Mouse (Mus musculus) B cell, adult 2 months (primary cell): ENCODE measurements around the gene Glod4.

Source experiments
- DNase-seq, 2 experiments: peaks; one replicate each; pipeline ENCODE4 v3.0.0; 2022

Gene Glod4

DNA sequence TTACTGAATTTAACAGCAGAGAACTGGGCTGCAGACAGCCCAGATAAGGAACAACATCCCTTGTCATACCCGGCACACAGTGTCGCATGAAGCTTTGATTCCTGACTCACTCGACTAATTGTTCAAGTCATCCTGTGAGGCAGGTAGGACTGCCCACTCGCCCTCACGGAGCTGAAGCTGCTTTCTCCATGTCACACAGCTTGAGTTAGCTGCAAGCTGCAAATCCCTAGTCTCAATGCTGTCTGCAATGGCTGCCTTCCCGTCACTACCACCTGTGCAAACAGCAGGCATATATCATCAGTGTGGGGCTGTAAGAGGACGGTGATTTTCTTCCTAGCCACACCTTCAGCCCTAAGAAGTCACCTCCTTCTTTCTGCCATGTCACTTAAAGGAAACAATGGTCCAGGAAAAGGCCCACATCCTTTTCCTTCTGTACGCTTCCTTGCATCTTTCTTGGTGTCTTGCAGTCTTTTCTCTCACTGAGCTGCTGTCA lies 46.5 kb downstream of the Glod4 start:
- DNase-seq: no peak

DNA sequence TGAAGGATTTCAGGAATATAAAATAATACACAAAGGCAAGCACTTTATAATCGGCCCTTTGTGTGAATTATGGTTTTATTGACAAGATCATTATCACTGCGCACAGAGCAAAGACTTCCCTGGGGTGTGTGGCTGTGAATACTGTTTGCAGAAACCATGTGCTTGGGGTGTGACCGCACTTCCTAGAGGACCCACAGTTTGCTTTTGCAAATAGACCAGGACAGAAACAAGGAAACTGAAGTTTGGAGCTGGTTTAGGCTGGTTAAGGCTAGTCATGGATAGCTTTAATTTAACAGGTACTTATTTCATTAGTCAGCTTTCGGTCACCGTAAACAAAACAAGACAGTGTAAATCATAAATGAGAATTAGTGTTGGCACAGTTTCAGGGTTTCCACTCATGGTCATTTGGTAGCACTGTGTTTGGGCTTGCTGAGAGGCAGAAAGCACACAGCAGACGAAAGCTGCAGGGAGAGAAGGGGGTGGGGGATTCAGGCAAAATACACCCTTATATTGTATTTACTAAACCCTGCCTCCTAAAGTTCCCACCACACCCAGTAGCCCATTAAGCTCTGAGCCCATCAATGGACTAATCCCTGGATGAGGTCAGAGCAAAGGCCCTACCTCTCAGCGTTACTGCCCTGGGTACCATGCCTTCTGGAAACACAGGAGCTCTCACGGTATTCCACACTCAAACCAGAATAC lies 47.1 kb downstream of the Glod4 start:
- no peak for DNase-seq

DNA sequence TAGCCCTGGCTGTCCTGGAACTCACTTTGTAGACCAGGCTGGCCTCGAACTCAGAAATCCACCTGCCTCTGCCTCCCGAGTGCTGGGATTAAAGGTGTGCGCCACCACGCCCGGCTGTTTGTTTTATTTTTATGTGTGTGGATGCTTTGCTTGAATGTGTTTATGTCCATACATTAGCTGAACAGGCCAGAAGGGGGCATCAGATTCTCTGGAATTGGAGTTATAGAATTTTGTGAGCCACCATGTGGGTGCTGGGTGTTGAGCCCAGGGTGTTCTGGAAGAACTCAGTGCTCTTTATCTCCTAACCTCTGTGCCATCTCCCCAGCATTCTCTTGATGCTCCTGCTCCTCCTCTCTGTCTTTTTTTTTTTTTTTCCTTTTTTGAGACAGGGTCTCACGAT lies 56.6 kb downstream of the Glod4 start:
- DNase-seq: peak; percentile 9 to 12

DNA sequence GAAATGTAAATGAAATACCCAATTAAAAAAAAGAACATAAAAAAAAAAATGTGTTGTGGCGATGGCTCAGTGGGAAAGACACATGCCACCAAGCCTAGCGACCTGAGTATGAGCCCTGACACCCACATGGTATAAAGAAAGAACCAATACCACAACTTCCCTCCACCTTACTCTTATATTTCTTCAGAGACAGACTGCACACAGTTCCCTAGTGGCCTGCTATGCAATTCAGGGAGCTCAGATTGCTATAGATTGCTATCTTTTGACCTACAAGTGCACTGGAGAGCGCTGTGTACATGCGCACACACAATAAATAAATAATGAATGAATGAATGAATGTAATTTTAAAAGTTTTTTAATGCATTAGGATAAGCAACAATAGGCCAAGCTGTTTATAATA lies 59.8 kb downstream of the Glod4 start:
- DNase-seq: no peak

DNA sequence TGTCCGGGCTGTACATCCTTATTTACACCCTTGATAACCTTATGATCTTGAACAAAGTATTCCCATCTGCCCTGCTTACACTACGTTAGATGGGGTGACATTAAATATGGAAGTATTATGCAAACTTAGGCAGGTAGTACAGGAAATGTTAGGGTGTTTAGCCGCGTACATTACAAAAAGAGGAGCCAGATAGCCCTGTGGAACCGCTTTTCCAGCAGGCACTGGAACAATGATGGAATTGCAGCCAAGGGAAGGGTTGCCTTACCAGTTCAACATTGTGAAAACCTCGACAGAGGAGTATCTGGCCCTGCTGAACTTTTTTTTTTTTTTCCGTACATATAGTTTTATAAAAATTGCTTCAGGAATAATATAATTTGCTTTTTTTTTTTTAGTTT lies 63.4 kb downstream of the Glod4 start:
- DNase-seq: no peak

DNA sequence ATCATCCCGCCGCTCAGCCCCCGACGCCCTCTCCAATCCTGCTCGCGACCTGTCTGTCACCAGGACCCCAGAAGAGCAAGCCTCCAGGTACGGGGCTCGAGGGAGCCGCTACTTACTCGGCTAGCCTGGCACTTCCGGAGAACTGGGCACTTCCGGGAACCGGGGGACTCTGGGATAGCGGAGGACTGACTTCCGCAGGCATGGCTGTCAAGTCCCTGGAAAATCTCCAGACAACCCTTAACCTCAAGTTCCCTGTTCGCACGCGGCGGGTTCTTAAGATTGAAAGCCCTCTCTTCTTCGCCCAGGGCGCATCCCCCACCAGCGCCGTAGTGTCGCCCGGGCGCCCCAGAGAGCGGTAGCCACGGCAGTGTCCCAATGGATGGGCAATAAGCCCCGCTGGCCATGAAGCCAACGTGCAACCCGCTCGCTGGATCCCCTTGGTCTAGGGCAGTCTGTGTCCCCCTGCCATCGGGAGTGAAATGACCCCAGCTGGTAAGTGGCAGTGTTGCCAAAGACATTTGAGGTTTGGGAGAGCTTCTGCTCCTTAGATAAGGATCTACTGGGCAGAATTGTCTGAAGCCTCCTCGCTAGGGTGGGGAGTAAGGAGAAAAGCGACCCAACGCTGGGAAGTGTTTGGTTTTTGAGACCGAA lies 63.9 kb downstream of the Glod4 start, which contains the start of the genes Vps53 and Fam57a:
Vps53 (minus strand) TSS at position 153 of the 651 bp plus-strand sequence.
Fam57a (plus strand) TSS at position 177 of the 651 bp plus-strand sequence.
- DNase-seq: peak; percentile 75

DNA sequence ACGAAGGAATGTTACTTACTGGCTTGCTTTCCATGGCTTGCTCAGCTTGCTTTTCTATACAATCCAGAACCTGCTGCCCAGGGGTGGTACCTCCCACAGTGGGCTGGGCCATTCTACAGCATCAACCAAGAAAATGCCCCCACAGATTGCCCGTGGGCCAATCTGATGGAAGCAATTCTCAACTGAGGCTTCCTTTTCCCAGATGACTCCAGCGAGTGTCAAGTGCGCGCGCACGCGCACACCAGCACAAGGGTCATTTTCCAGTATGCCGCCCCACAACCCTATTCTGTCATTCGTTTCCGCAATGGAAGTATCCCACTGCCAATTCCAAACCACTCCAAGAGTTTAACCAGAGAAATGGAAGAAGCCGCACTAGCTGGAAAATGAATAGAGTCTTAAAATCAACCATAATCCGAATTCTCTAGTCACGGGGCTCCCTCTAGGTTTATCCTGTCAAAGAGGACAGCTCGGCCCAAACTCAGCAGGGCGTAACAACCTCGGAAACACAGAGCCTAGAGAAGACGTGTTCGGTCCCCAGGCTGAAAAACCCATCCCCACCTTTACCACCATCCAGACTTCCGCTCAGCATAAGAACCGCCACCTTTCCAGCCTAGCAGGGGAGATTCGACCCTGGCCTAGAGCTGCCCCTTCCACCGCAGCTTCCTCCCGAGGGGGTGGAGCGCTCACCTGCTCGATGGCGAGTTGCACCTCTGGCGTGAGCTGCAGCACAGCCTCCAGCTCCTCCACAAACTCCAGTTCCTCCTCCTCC lies 64.6 kb downstream of the Glod4 start:
- DNase-seq: no peak

DNA sequence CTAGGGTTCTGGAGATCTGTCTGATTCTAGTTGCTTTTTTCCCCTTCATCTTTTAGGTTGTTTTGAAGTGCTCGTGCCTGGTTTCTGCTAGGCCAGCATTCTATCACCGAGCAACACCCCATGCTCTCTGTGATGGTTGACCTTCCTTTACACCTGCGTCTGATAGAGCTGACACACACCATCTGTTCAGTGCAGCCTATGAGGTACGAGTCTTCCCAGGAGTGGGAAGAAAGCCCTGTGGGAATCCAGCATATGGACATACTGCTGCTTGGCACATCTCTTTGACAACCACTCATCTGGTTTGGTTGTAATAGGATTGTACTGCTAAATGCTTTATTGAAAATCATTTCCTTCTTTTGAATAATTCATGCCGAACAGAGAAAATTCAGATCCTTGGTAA lies 73.3 kb downstream of the Glod4 start:
- DNase-seq: no peak

DNA sequence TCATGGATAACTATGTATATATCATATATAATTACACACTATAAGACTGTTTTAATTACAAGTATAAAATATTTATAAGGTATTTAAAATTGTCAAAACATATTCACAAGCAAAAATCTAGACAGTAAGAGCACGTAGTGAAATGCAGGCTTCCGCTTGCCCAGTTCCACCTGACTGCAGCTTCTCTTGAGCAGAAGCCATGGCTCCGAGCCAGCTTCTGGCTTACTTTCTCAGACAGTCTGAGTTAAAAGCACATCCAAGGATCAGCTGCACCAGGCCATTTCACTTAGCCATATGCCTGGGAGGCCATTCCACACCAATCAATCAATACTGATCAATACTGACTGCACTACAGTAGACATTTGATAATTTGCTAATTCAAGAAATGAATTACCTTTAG lies 74.5 kb downstream of the Glod4 start:
- DNase-seq: no peak

DNA sequence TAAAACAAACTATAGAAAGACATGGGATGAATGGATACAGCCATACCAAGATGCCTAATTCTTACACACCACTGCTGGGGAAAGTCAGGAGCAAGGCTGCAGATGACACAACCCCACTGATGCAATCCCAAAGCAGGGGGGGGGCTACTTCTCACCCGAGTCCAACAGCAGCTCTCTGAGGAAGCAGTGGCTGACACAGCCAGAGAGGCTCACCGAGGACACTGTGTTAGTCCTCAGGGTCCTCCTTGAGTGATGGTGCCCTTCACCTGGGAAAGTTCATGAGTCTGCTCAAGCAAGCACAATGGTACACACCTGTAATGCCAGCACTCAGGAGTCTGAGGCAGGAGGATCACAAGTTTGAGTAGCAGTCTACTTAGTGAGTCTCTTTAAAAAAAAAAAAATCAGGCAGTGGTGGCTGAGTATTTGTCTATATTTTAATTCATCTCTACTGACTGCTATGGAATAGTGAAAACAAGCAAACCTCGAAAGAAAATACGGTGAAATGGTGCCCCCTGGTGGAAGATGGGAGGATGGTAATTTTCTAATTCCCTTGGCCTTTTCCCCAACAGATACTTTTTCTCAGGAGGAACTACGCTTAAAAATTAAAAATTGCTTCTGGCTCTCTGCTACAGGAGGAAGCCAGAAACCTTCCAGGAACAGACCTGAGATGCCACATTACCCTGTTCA lies 76.3 kb downstream of the Glod4 start:
- peak; percentile 83 to 85 for DNase-seq

DNA sequence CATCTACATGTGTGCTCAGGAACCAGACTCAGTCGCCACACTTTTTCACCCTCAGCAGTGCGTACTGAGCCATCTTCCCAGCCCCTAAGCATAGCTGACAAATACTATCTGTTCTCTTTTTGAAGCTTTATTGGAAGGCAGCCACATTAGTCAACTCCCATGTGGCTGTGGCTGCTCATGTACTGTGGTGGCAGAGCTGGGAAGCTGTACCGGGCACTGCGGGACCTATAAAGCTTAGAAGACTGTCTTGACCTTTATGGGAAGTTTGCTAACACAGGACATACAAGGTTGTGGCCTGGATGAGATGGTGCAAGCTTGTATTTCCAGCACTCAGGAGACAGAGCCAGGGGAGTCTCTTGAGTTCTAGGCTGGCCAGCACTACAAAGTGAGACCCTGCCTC lies 76.9 kb downstream of the Glod4 start:
- DNase-seq: no peak

DNA sequence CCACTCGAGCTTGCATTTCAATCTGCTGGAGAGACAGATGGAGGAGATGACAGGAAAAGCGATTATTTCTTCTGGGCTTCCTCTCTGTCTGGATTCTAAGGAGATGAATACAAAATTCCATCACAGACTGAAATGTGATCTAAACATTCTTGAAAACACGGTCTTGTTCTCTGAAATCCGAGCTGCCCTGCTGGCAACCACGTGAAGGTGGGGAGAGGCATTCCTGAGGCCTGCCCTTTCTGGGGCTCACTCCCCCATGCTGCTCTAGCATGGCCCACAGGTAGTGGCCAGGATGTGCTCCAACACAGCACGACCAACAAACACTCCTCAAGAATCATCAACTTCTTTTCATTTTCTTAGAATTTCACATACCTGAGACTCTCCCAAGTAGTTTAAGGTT lies 83.3 kb downstream of the Glod4 start:
- DNase-seq: no peak

DNA sequence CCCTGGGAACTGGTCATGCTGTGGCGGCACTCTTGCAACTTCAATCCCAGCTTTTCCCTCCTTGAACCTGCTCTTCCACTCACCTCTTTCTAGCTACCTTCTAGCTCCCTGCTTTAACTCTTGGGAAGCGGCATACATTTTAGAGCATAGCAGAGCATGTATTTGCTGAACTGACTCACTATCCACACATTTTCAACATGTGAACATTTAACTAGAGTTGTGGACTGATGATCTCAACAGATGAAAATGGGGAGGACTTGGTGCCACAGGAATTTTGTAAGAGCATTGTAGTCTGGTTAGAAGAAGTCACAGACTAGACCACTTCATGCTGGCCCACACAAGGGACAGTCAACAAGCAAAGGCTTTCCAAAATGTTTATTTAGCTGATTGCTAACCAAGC lies 85.2 kb downstream of the Glod4 start:
- no peak for DNase-seq

DNA sequence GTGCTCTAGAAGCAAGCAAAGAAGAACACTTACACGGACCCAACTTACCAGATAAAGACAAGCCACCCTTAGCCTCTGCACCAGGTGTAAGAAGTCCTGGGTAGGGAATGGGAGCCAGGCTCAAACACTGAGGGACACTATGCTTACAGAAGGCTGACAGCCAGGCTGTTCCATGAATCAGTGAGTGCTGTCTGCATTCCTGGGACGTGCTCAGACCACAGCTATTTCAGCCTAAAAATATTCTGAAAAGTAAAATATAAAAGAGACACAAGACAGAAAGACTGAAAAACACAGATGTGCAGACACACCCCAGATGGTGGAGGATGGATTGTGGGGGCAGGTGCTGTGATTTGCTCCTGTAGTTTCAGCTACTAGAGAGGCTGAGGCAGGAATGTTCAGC lies 88.7 kb downstream of the Glod4 start:
- no peak for DNase-seq

DNA sequence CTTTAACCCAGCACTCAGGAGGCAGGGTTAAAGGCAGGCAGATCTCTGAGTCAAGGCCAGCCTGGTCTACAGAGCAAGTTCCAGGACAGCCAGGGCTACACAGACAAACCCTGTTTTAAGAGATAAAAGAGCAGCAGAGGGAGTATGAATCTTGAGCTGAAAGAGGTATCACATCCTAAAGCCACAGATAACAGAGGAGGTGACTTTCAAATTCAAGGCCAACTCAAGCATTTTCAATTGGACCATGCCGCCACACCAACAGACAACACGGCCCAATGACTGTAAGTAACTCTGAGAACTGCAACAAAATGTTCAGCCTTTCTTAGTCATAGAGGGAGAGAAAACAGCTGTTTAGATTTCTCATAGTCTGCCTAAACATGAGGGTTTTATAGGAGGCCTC lies 89.3 kb downstream of the Glod4 start:
- no peak for DNase-seq

DNA sequence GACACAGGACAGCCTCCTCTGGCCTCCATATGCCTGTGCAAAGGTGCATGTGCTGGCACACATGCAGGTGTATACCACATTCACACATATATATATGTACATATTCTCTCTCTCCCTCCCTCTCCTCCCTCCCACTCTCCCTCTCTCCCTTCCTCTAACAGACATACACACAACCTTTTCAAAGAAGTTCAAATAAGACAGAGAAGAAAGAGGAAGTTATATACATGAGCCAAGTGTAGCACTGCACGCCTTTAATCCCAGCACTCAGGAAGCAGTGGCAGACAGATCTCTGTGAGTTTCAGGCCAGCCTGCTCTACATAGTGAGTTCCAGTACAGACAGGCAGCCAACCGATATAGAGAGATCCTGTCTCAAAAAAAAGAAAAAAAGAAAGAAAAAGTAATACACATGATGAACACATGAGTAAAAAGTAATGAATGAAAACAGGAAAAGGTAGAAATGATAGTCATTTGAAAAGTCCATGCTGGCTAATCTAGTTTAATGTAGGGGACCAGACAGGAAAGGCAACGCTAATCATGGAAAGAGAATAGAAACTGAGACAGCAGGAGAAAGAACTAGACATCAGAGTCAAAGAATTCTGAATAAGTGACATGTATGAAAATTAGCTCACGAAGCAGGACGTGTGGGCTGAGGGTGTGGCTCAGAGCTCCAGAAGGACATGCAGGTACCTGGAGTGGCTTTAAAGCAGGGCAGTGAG lies 90.1 kb downstream of the Glod4 start:
- peak; percentile 2 to 11 for DNase-seq

DNA sequence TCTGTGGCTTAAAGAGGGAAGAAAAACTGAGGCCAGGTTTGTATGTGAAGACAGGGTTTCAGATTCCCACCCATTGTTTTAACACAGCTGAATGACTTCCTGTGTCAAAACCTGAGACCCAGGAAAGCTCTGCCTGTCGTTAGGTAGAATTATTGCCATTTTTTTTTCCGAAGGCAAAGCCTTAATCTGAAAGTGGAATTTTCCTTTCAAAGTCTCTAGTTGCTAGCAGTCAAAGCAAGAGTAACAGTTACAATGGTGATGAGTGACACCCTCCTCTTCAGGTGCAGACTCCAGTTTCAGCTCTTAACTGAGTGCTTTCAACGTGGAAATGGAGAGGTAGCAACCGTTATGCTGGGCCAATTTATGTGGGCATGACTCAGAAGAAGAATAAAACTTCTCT lies 92.5 kb downstream of the Glod4 start:
- no peak for DNase-seq

DNA sequence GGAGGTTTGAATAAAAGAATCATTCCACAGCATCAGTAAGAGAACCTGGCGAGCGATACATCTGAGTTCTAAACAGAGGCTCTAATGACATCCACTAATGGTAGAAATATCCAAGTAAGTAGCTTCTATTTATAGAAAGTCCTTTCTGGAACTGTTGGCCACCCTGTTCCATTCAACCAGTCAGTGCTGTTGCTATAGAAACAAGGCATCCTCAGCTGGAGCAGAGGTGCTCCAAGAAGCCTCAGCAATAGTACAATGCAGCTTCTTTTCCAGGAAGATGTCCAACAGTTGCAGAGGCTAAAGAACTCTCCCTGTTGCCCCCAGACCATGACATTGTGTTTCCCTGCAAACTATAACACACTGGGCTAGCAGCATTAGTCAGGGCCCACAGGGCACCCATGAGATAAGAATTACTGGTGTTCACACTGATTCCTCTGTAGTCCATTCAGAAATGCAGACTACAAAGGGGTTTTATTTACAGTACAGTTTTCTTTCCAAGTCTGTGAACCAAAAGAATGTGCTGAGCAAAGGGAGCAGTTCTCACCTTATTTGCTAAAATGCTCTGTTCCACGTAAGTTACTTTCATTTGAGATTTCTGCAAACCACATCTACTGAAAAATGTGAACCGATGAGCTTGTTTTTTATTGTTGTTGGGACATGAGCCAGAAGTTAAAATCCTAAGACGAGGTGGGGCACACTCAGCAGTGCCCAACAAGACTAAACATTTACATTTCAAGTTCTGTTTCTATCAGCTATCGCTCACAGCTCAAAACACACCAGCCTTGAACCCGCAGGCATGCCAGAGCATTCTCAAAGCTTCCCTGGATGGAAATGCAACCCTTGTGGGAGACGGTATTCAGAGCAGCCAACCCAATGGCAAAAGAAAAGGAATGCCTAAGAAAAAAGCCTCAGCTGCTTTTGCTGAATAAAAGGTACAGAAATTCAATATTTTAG lies 95.2 kb downstream of the Glod4 start:
- no peak for DNase-seq

DNA sequence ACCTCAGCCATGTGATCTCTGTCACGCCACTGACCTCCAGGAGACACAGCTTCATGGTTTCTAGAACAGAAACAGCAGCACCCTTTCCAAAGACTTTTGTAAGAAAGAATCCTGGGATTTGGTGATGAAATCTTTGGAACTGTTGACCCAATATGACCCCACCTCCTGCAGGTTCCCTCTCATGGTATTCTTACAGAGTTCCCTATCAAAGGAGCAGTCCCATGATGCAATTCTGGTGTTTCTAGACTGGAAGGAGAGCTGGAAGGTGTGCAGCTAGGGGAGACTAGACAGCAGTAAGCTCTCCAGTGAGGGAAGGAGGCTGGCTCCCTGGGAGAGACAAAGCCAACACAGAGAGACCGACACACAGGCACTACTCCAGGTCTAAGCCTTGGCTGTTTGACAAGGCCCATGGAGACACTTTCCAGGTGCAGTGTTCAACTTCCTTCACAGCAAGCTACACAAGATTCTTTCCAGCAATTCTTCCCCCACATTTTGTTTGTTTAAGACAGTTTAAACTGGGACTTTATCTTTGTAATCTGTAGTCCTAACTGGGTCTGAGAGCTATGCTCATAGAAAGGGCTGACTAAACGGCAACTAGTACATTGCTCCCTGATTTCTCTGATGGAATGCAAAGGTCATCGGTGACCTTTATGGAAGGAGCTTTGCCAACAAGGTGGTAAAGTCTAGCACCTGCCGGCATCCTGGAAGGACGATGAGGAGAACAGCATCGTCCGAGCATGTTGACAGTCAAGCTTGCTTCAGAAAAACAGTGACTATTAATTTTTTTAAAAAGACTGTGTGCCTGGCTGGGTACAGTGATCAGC lies 97.1 kb downstream of the Glod4 start:
- DNase-seq: no peak

DNA sequence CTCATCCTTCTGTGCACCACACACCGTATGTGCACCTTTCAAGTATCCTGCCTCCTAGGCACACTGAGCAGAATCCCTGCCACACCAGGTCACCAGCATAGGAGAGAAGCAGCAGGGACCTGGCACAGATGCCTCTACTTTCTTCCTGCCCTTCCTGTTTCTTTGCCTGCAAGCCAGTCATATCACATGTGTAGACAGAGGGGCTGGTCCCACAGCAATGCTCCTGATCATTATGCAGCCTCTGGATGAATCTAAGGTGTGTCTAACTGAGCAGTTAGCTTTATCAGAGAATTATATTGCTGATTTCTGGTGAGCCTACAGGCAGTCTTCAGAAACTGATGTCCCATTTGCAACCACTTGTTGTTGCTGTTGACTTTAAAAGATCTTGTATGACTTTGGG lies 98.4 kb downstream of the Glod4 start:
- DNase-seq: no peak
